Comparison of ENCODE assay signal across 9 mouse cellular contexts in genomic region chr5:85936667-85937314, GRCm38 (mm10).
A peak's percentile ranks its signal among the peaks of the same experiment; 100 is the strongest.
DNase-seq lines count a peak whose midpoint lies in the region; ATAC-seq lines count a peak whose summit lies in the region.
"Had no signal": no experiment of that assay in that cellular context is flagged by ENCODE, and none has a peak within 500 bp of the region (broad histone marks: within the 10 kb centered on the region; RNA-seq: fewer than 3 reads in every experiment).

No protein-coding gene starts in this region.

- no peaks in the 10 kb centered on the region for H3K4me1 ChIP-seq in heart, embryonic 10.5 days
- H3K4me1 ChIP-seq in hindbrain, embryonic 12.5 days = no peaks in the 10 kb centered on the region
- no peaks in the 10 kb centered on the region for H3K4me1 ChIP-seq in neural tube, embryonic 15.5 days
- H3K4me1 ChIP-seq: liver, embryonic 13.5 days had no signal

- ATAC-seq in hindbrain, embryonic 12.5 days (ENCODE audit: low FRiP score) = no peak
- ATAC-seq in neural tube, embryonic 15.5 days (ENCODE audit: low FRiP score) = no peak
- ATAC-seq in erythroid progenitor cell, adult 5-6 weeks (replicated peaks; ENCODE audit: low FRiP score, poor library complexity, severe bottlenecking) = no peak

- H3K4me3 ChIP-seq in heart, embryonic 10.5 days = no peak overlapping the region
- H3K4me3 ChIP-seq in hindbrain, embryonic 12.5 days = no peak overlapping the region
- no peak overlapping the region for H3K4me3 ChIP-seq in neural tube, embryonic 15.5 days (replicated peaks)
- H3K4me3 ChIP-seq: liver, embryonic 13.5 days had no signal

- no peaks in the 10 kb centered on the region for H3K36me3 ChIP-seq in heart, embryonic 10.5 days
- H3K36me3 ChIP-seq in hindbrain, embryonic 12.5 days = no peaks in the 10 kb centered on the region
- H3K36me3 ChIP-seq in neural tube, embryonic 15.5 days = no peaks in the 10 kb centered on the region
- H3K36me3 ChIP-seq: liver, embryonic 13.5 days had no signal

- peak; percentile 40 for DNase-seq in heart, postnatal 4 days
- DNase-seq in heart, embryonic 10.5 days (ENCODE audit: low spot score) = no peak
- DNase-seq in Muller cell, postnatal 12 days (ENCODE audit: inconsistent ontology term) = peak; percentile 53
- peak; percentile 38 to 69 for DNase-seq in cerebellum, postnatal 4 days (ENCODE audit: low spot score in 2 of 2)
- peak; percentile 34 to 44 for DNase-seq in left cerebral cortex, postnatal 36 days (ENCODE audit: low spot score in 2 of 2)
- DNase-seq: liver, embryonic 13.5 days had no signal

- no peak overlapping the region for H3K27ac ChIP-seq in heart, embryonic 10.5 days
- H3K27ac ChIP-seq in hindbrain, embryonic 12.5 days = no peak overlapping the region
- H3K27ac ChIP-seq in neural tube, embryonic 15.5 days (replicated peaks) = no peak overlapping the region
- H3K27ac ChIP-seq: liver, embryonic 13.5 days had no signal

- 40% methylated on average over 8 of the region's 8 CpGs for WGBS in heart, embryonic 10.5 days
- 40% methylated on average over 8 of the region's 8 CpGs for WGBS in hindbrain, embryonic 12.5 days
- 40% methylated on average over 8 of the region's 8 CpGs for WGBS in neural tube, embryonic 15.5 days

- H3K9ac ChIP-seq in hindbrain, embryonic 12.5 days = no peak overlapping the region
- no peak overlapping the region for H3K9ac ChIP-seq in neural tube, embryonic 15.5 days (replicated peaks)
- H3K9ac ChIP-seq: liver, embryonic 13.5 days had no signal

- H3K9me3 ChIP-seq in heart, embryonic 10.5 days = no peaks in the 10 kb centered on the region
- no peaks in the 10 kb centered on the region for H3K9me3 ChIP-seq in hindbrain, embryonic 12.5 days (replicated peaks)
- H3K9me3 ChIP-seq in neural tube, embryonic 15.5 days (replicated peaks) = no peaks in the 10 kb centered on the region
- H3K9me3 ChIP-seq: liver, embryonic 13.5 days had no signal

- H3K27me3 ChIP-seq in heart, embryonic 10.5 days (ENCODE audit: insufficient read depth, poor library complexity, severe bottlenecking) = no peaks in the 10 kb centered on the region
- H3K27me3 ChIP-seq in hindbrain, embryonic 12.5 days = no peaks in the 10 kb centered on the region
- no peaks in the 10 kb centered on the region for H3K27me3 ChIP-seq in neural tube, embryonic 15.5 days (replicated peaks)
- H3K27me3 ChIP-seq: liver, embryonic 13.5 days had no signal

- intact Hi-C loops in left cerebral cortex, postnatal 36 days (cut with DNase I) = loop anchor here (2.0 to 10.0 kb wide), 2 partner anchors 350 to 1512 kb away; no protein-coding TSS in a partner anchor

- H3K4me2 ChIP-seq in hindbrain, embryonic 12.5 days (replicated peaks) = 0 out of 2 replicates have a peak overlapping the region, but pooled peaks have one; percentile 19
- H3K4me2 ChIP-seq in neural tube, embryonic 15.5 days = 0 out of 2 replicates have a peak overlapping the region, but pooled peaks have one; percentile 1
- H3K4me2 ChIP-seq: liver, embryonic 13.5 days had no signal
